Mouse (Mus musculus) hindbrain, embryonic 16.5 days (tissue): ENCODE results near the gene Vwa3a. TPM values are rescaled to one million over a fixed set of nuclear protein-coding genes. Genes with fewer than 3 reads are reported as not detected.

Experiments
- ATAC-seq: fragments of 200-750 bp; cut with Nextera tagmentation; 2 replicates; pipeline ENCODE4 v1.8.0; 2017; ENCODE audit warnings: moderate TSS enrichment, moderate library complexity
- H3K27ac ChIP-seq: fragments of 300-500 bp; sonication (generic); 2 replicates; pipeline ENCODE4 v1.5.1; 2014; ENCODE audit warnings: low read depth, mild to moderate bottlenecking, control low read depth, low read length, moderate library complexity
- H3K27me3 ChIP-seq: fragments of 300-500 bp; sonication (generic); replicated peaks from 2 replicates; pipeline ENCODE4 v1.6.1; 2014; ENCODE audit warnings: low read length; ENCODE audit not compliant: control insufficient read depth, insufficient read depth
- H3K36me3 ChIP-seq: fragments of 300-500 bp; sonication (generic); 2 replicates; pipeline ENCODE4 v1.6.1; 2014; ENCODE audit warnings: mild to moderate bottlenecking, low read length, moderate library complexity, mixed read lengths; ENCODE audit not compliant: control insufficient read depth, insufficient read depth
- H3K4me1 ChIP-seq: fragments of 300-500 bp; sonication (generic); 2 replicates; pipeline ENCODE4 v1.6.1; 2014; ENCODE audit warnings: low read depth, low read length; ENCODE audit not compliant: control insufficient read depth, insufficient read depth
- H3K4me2 ChIP-seq: fragments of 300-500 bp; sonication (generic); 2 replicates; pipeline ENCODE4 v1.6.1; 2014; ENCODE audit warnings: mild to moderate bottlenecking, low read length, control low read depth, moderate library complexity
- H3K4me3 ChIP-seq: fragments of 300-500 bp; sonication (generic); 2 replicates; pipeline ENCODE4 v1.5.1; 2014; ENCODE audit warnings: mild to moderate bottlenecking, low read length, control low read depth, moderate library complexity
- H3K9ac ChIP-seq: fragments of 300-500 bp; sonication (generic); 2 replicates; pipeline ENCODE4 v1.6.1; 2014; ENCODE audit warnings: low read depth, mild to moderate bottlenecking, control low read depth, low read length, moderate library complexity
- H3K9me3 ChIP-seq: fragments of 300-500 bp; sonication (generic); 2 replicates; pipeline ENCODE4 v1.6.1; 2014; ENCODE audit warnings: mild to moderate bottlenecking, low read length, moderate library complexity; ENCODE audit not compliant: control insufficient read depth
- WGBS: fragments of 180-500 bp; shearing (Covaris S2); extraction: QIAGEN DNeasy Blood & Tissue Kit; methylation state at CpG from one replicate; pipeline ENCODE4 v1.1.7; 2014; 5-methylcytosine and 5-hydroxymethylcytosine counted together
- polyA plus RNA-seq: library from polyadenylated mRNA; unstranded; fragments of >200 nt; fragmentation: Nextera tagmentation; extraction: Ambion mirVana; gene quantifications from 2 replicates; pipeline ENCODE4 v1.2.1, GENCODE M21; 2015

The Vwa3a gene
- polyA plus RNA-seq, 1 experiment from 2014 or later, result 2.0 TPM

- Histone ChIP-seq H3K4me3 (no peak overlapping the region), H3K9ac (no peak overlapping the region), H3K27ac (no peak overlapping the region), H3K27me3 (no peaks in the 10 kb centered on the region), H3K9me3 (no peaks in the 10 kb centered on the region), H3K36me3 (no peaks in the 10 kb centered on the region), H3K4me1 (peaks cover 3% of the 10 kb centered on the region; the same call in 1 of the 2 replicates), H3K4me2 (no peak overlapping the region)
- 8% methylated on average over 5 of the region's 5 CpGs for WGBS
- peak; percentile 72; the same call in 1 of the 2 replicates for ATAC-seq
Measured at GRCm38 (mm10) chr7:120739558-120740101, 512 bp downstream of the Vwa3a start.

GRCm38 (mm10) chr7:120743366-120744351 lies 4.5 kb downstream of the Vwa3a start:
- Histone ChIP-seq H3K9ac (no peak overlapping the region), H3K4me3 (no peak overlapping the region), H3K9me3 (no peaks in the 10 kb centered on the region), H3K4me1 (peaks cover 3% of the 10 kb centered on the region; the same call in 1 of the 2 replicates), H3K4me2 (no peak overlapping the region), H3K27ac (no peak overlapping the region), H3K36me3 (no peaks in the 10 kb centered on the region), H3K27me3 (no peaks in the 10 kb centered on the region)
- no peak for ATAC-seq
- 73% methylated on average over 14 of the region's 14 CpGs for WGBS

GRCm38 (mm10) chr7:120744606-120745005 lies 5.5 kb downstream of the Vwa3a start:
- H3K27me3 ChIP-seq, result no peaks in the 10 kb centered on the region
- H3K9me3 ChIP-seq, result no peaks in the 10 kb centered on the region
- H3K36me3 ChIP-seq, result no peaks in the 10 kb centered on the region
- H3K4me2 ChIP-seq, result no peak overlapping the region
- peaks cover 1% of the 10 kb centered on the region; the same call in 1 of the 2 replicates for H3K4me1 ChIP-seq
- WGBS, result 90% methylated on average over 6 of the region's 6 CpGs
- H3K4me3 ChIP-seq, result no peak overlapping the region
- no peak for ATAC-seq
- no peak overlapping the region for H3K9ac ChIP-seq
- H3K27ac ChIP-seq, result no peak overlapping the region

- ATAC-seq, result no peak
- no peak overlapping the region for H3K27ac ChIP-seq
- no peaks in the 10 kb centered on the region for H3K36me3 ChIP-seq
- no peaks in the 10 kb centered on the region for H3K27me3 ChIP-seq
- 73% methylated on average over 3 of the region's 3 CpGs for WGBS
- no peak overlapping the region for H3K4me3 ChIP-seq
- H3K9me3 ChIP-seq, result no peaks in the 10 kb centered on the region
- no peak overlapping the region for H3K9ac ChIP-seq
- H3K4me1 ChIP-seq, result no peaks in the 10 kb centered on the region
- H3K4me2 ChIP-seq, result no peak overlapping the region
Measured at GRCm38 (mm10) chr7:120746029-120746428, 6.9 kb downstream of the Vwa3a start.

GRCm38 (mm10) chr7:120746821-120747220 lies 7.7 kb downstream of the Vwa3a start:
- WGBS, result 90% methylated on average over 5 of the region's 5 CpGs
- Histone ChIP-seq H3K27ac (no peak overlapping the region), H3K4me1 (no peaks in the 10 kb centered on the region), H3K27me3 (no peaks in the 10 kb centered on the region), H3K4me2 (no peak overlapping the region), H3K36me3 (no peaks in the 10 kb centered on the region), H3K4me3 (no peak overlapping the region), H3K9ac (no peak overlapping the region), H3K9me3 (no peaks in the 10 kb centered on the region)
- no peak for ATAC-seq

- Histone ChIP-seq H3K27ac (no peak overlapping the region), H3K27me3 (no peaks in the 10 kb centered on the region), H3K4me2 (no peak overlapping the region), H3K9ac (no peak overlapping the region), H3K9me3 (no peaks in the 10 kb centered on the region), H3K4me3 (no peak overlapping the region), H3K36me3 (no peaks in the 10 kb centered on the region), H3K4me1 (no peaks in the 10 kb centered on the region)
- ATAC-seq, result no peak
Measured at GRCm38 (mm10) chr7:120748478-120748877, 9.4 kb downstream of the Vwa3a start.

GRCm38 (mm10) chr7:120751330-120751729 lies 12.2 kb downstream of the Vwa3a start:
- Histone ChIP-seq H3K36me3 (no peaks in the 10 kb centered on the region), H3K4me1 (no peaks in the 10 kb centered on the region), H3K4me3 (no peak overlapping the region), H3K27ac (no peak overlapping the region), H3K27me3 (no peaks in the 10 kb centered on the region), H3K4me2 (no peak overlapping the region), H3K9ac (no peak overlapping the region), H3K9me3 (no peaks in the 10 kb centered on the region)
- ATAC-seq, result no peak

- WGBS, result 87% methylated on average over 7 of the region's 7 CpGs
- Histone ChIP-seq H3K4me3 (no peak overlapping the region), H3K4me2 (no peak overlapping the region), H3K36me3 (no peaks in the 10 kb centered on the region), H3K4me1 (no peaks in the 10 kb centered on the region), H3K9me3 (no peaks in the 10 kb centered on the region), H3K27ac (no peak overlapping the region), H3K27me3 (no peaks in the 10 kb centered on the region), H3K9ac (no peak overlapping the region)
- no peak for ATAC-seq
Measured at GRCm38 (mm10) chr7:120751906-120752305, 12.8 kb downstream of the Vwa3a start.

GRCm38 (mm10) chr7:120754671-120755070 lies 15.6 kb downstream of the Vwa3a start:
- Histone ChIP-seq H3K4me2 (no peak overlapping the region), H3K27ac (no peak overlapping the region), H3K4me3 (no peak overlapping the region), H3K4me1 (no peaks in the 10 kb centered on the region), H3K9ac (no peak overlapping the region), H3K27me3 (no peaks in the 10 kb centered on the region), H3K9me3 (no peaks in the 10 kb centered on the region), H3K36me3 (no peaks in the 10 kb centered on the region)
- peak; percentile 85; the same call in 1 of the 2 replicates for ATAC-seq
- 8% methylated on average over 5 of the region's 5 CpGs for WGBS
